Mouse (Mus musculus) stomach, postnatal 0 days (tissue): ENCODE results near the gene Hist1h3g. TPM values are rescaled to one million over a fixed set of nuclear protein-coding genes. Genes with fewer than 3 reads are reported as not detected.
A peak's percentile ranks its signal among the peaks of the same experiment; 100 is the strongest.
"Not testable (repeated sequence)": the region's sequence is repeated elsewhere in the genome, so short reads cannot be mapped to it uniquely, and the experiment has no call there.

Source experiments
- ATAC-seq: fragments of 200-750 bp; cut with Nextera tagmentation; 2 replicates; pipeline ENCODE4 v1.8.0; 2017; ENCODE audit not compliant: low FRiP score, low TSS enrichment
- DNase-seq: peaks from one replicate; pipeline ENCODE4 v3.0.0-alpha.2; 2016; ENCODE audit warnings: low spot score
- H3K27ac ChIP-seq: fragments of 300-500 bp; sonication (generic); replicated peaks from 2 replicates; pipeline ENCODE4 v1.5.1; 2014; ENCODE audit warnings: mild to moderate bottlenecking, control low read depth
- H3K27me3 ChIP-seq: fragments of 300-500 bp; sonication (generic); 2 replicates; pipeline ENCODE4 v1.6.1; 2014; ENCODE audit warnings: low read length; ENCODE audit not compliant: control insufficient read depth, insufficient read depth
- H3K36me3 ChIP-seq: fragments of 300-500 bp; sonication (generic); 2 replicates; pipeline ENCODE4 v1.6.1; 2014; ENCODE audit warnings: low read length, mixed read lengths; ENCODE audit not compliant: control insufficient read depth, insufficient read depth
- H3K4me1 ChIP-seq: fragments of 300-500 bp; sonication (generic); replicated peaks from 2 replicates; pipeline ENCODE4 v1.6.1; 2014; ENCODE audit warnings: antibody characterized with exemption; ENCODE audit not compliant: control insufficient read depth, insufficient read depth
- H3K4me2 ChIP-seq: fragments of 300-500 bp; sonication (generic); replicated peaks from 2 replicates; pipeline ENCODE4 v1.6.1; 2014; ENCODE audit warnings: low read depth, mild to moderate bottlenecking, control low read depth, moderate library complexity
- H3K4me3 ChIP-seq: fragments of 300-500 bp; sonication (generic); 2 replicates; pipeline ENCODE4 v1.5.1; 2014; ENCODE audit warnings: low read depth, low read length, control low read depth
- H3K9ac ChIP-seq: fragments of 300-500 bp; sonication (generic); 2 replicates; pipeline ENCODE4 v1.6.1; 2014; ENCODE audit warnings: mild to moderate bottlenecking, low read length, control low read depth, mixed read lengths
- H3K9me3 ChIP-seq: fragments of 300-500 bp; sonication (generic); 2 replicates; pipeline ENCODE4 v1.6.1; 2016; ENCODE audit warnings: low read length; ENCODE audit not compliant: control insufficient read depth
- CTCF ChIP-seq: IDR thresholded peaks from 2 replicates; pipeline ENCODE4 v1.5.1; 2016; ENCODE audit warnings: antibody characterized with exemption, low read depth, mild to moderate bottlenecking, moderate library complexity
- EP300 ChIP-seq: optimal IDR thresholded peaks from 2 replicates; pipeline ENCODE3; 2016; ENCODE audit warnings: antibody characterized with exemption
- WGBS: fragments of 180-500 bp; shearing (Covaris S2); extraction: QIAGEN DNeasy Blood & Tissue Kit; methylation state at CpG from one replicate; pipeline ENCODE4 v1.1.7; 2014; 5-methylcytosine and 5-hydroxymethylcytosine counted together
- polyA plus RNA-seq: library from polyadenylated mRNA; unstranded; fragments of >200 nt; fragmentation: Nextera tagmentation; extraction: Ambion mirVana; gene quantifications from 2 replicates; pipeline ENCODE4 v1.2.1, GENCODE M21; 2015

Hist1h3g gene
- polyA plus RNA-seq = 2.3 and 3.4 TPM in 2 replicates

DNA sequence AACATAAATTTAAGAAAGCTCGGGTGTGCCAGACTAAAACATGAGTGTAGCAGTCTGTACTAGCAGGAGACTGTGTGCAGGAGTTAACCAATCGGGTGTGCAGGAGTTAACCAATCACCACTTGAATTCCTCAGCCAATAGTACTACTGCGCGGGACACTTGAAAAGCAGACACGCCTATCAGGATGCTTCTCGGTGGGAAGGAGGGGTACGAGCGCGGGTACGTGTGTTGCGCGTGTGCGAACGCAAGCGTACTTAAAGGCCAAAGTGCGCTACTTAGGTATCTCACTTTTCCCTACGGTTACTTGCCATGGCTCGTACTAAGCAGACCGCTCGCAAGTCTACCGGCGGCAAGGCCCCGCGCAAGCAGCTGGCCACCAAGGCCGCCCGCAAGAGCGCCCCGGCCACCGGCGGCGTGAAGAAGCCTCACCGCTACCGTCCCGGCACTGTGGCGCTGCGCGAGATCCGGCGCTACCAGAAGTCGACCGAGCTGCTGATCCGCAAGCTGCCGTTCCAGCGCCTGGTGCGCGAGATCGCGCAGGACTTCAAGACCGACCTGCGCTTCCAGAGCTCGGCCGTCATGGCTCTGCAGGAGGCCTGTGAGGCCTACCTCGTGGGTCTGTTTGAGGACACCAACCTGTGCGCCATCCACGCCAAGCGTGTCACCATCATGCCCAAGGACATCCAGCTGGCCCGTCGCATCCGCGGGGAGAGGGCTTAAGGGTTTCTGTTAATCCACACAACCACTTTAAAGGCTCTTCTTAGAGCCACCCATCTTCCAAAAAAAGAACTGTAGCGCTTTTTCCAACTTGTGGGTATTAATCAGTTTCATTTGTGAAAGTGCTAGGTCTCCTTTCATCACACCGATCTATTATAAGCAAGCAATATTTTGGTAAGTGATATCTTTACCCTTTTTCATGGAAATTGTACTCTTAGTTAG is at the start of gene Hist1h3g:
Gene Hist1h3g (plus strand): TSS at position 286 of the 939 bp plus-strand sequence.
- ATAC-seq = peak; percentile 87
- Histone ChIP-seq H3K9ac (peak within 1 kb of the TSS; percentile 57), H3K4me2 (peak within 1 kb of the TSS; percentile 73), H3K4me3 (peak within 1 kb of the TSS; percentile 45), H3K27ac (peak within 1 kb of the TSS; percentile 74)
- not testable (repeated sequence) for H3K9me3 ChIP-seq, H3K4me1 ChIP-seq, H3K27me3 ChIP-seq, H3K36me3 ChIP-seq
- WGBS = under 1% methylated on average over 37 of the region's 62 CpGs
- peak; percentile 86 for DNase-seq

DNA sequence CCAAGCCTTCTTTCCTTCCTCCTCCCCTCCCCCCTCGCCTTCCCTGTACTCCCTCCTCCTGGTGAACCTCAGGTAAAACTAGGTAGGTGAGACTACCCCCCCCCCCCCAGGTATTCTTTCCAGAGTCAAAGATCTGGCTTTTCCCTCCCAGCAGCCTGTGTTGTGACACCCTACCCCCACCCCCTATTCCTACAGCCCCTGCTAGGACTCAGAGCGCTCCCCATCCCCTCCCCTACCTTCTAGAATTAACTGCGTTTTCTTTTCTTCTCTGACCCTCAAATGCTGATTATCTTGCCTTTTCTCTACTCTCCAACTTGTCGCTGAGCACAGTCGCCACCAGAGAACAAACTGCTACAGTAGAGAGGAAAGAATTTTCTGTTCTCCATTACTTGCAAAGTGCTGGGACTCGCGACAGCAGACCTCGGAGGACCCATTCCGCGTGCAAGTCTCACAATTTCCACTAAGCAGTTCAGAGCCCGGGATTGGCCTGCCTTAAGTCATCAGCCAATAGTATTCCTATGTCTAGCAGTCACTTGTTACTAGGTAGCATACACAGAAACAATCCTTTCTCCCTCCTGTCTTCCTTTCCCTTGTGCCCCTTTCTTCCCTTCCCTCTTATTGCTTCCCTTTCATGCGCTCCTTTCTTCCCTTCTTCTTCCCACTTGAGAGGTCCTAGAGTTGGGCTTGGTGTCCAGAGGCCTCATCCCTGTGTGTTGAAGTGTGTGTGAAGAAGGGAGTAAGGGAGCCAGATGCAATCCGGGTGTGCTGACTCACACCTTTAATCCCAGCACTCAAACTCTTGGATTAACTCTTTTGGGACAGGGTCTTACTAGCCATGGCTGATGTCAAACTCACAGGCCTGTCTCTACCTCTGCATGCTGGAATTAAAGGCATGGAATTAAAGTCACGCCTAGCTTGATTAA is 46.6 kb upstream of the Hist1h3g start, which contains the start of gene Btn2a2:
Gene Btn2a2 (minus strand): TSS at position 458 of the 923 bp plus-strand sequence.
- Histone ChIP-seq H3K9ac (no peak within 1 kb of the TSS), H3K27me3 (no peaks in the 10 kb centered on the region), H3K27ac (no peak within 1 kb of the TSS), H3K4me2 (peak within 1 kb of the TSS; percentile 54), H3K4me1 (no peaks in the 10 kb centered on the region), H3K36me3 (no peaks in the 10 kb centered on the region), H3K4me3 (peak within 1 kb of the TSS; percentile 24), H3K9me3 (no peaks in the 10 kb centered on the region)
- 3% methylated on average over 13 of the region's 14 CpGs for WGBS
- peak; percentile 96 for ATAC-seq
- TF ChIP-seq CTCF (no peak), EP300 (no peak)
- DNase-seq = peak; percentile 64

DNA sequence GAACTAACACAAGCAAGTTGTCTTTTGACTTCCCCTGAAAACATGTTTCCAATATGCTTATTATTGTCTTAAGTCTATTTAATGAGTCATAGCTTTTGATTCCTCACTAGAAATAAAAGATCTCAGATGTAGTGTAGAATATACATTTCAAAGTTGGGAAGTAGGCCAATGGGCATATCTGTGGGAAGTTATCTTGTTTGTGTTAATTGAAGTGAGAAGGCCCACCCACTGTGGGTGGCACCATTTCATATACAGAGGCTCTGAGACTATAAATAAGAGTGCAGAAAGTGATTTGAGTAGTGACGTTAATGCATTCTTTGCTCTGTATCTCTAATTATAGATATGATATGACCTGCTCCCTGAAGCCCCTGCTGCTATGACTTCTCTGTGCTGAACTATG is 44.4 kb upstream of the Hist1h3g start:
- H3K9me3 ChIP-seq = no peaks in the 10 kb centered on the region
- WGBS = 43% methylated on average over 1 of the region's 1 CpGs
- DNase-seq (no peak), ATAC-seq (no peak)
- no peaks in the 10 kb centered on the region for H3K4me1 ChIP-seq
- no peaks in the 10 kb centered on the region for H3K27me3 ChIP-seq
- H3K36me3 ChIP-seq = no peaks in the 10 kb centered on the region
- H3K27ac ChIP-seq = no peak overlapping the region
- TF ChIP-seq EP300 (no peak), CTCF (no peak)
- no peak overlapping the region for H3K4me3 ChIP-seq
- H3K9ac ChIP-seq = no peak overlapping the region
- no peak overlapping the region for H3K4me2 ChIP-seq

DNA sequence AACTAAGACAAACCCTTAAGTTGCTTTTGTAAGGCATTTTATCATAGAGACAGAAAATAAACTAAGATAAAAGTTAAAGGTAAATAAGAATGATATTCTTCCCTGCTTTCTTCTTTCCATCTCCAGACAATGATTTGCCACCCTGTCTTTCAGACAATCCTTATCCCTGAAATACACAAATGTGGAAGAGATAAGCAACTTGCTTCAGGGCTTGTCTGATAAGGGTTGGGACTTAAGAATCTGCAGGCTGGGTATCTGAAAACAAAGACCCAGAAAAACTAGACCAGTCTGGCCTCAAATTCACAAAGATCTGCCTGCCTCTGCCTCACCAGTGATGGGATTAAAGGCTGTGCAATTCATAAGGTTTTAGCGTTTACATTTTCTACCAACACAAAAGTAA is 44.0 kb upstream of the Hist1h3g start:
- Histone ChIP-seq H3K4me2 (no peak overlapping the region), H3K27me3 (no peaks in the 10 kb centered on the region), H3K9ac (no peak overlapping the region), H3K27ac (no peak overlapping the region), H3K4me1 (no peaks in the 10 kb centered on the region), H3K36me3 (no peaks in the 10 kb centered on the region), H3K9me3 (no peaks in the 10 kb centered on the region), H3K4me3 (no peak overlapping the region)
- TF ChIP-seq CTCF (no peak), EP300 (no peak)
- ATAC-seq (no peak), DNase-seq (no peak)
- 15% methylated on average over 1 of the region's 1 CpGs for WGBS

DNA sequence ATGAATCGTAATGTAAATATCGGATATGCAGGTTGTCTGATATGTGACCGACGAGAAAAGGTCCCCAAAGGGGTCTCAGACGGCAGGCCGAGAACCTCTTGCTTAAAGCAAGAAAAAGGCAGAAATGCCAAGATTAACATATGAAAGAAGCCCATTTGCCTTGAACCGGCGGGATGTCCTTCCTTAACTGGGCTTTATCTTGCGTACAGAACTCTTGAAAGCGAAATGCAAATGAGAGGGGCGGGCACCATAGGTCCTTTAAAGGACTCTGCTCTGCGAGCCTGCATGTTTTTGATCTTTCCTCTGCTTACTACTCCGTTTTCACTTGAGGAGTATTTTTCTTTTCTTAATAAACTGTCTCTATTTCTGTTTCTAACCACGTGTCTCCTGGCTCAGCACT is 43.2 kb upstream of the Hist1h3g start:
- DNase-seq (no peak), ATAC-seq (no peak)
- 19% methylated on average over 14 of the region's 14 CpGs for WGBS
- H3K27ac ChIP-seq = no peak overlapping the region
- no peak for TF ChIP-seq EP300
- no peak for TF ChIP-seq CTCF
- no peaks in the 10 kb centered on the region for H3K36me3 ChIP-seq
- no peaks in the 10 kb centered on the region for H3K4me1 ChIP-seq
- peak overlapping the region; percentile 22; the same call in 1 of the 2 replicates for H3K4me3 ChIP-seq
- peak overlapping the region; percentile 31; the same call in 1 of the 2 replicates for H3K4me2 ChIP-seq
- no peak overlapping the region; the same call in 1 of the 2 replicates for H3K9ac ChIP-seq
- no peaks in the 10 kb centered on the region for H3K27me3 ChIP-seq
- H3K9me3 ChIP-seq = no peaks in the 10 kb centered on the region
